Mouse (Mus musculus): ENCODE measurements at regions not wholly inside any gene's neighbourhood (a gene's known extent, or its start where the extent isn't known, plus 50 kb on each side); places are given as distances from the start of the nearest gene placed in this dataset.

- no peak overlapping the region for H3K27ac ChIP-seq
- H3K4me3 ChIP-seq (replicated peaks): no peak overlapping the region
- no peak overlapping the region for H3K9ac ChIP-seq
- no peaks in the 10 kb centered on the region for H3K36me3 ChIP-seq
- H3K9me3 ChIP-seq: no peaks in the 10 kb centered on the region
- 73% methylated on average over 5 of the region's 5 CpGs for WGBS
- ATAC-seq (ENCODE audit: insufficient read depth, low FRiP score, low read depth): no peak
- no peaks in the 10 kb centered on the region for H3K27me3 ChIP-seq (replicated peaks)
- H3K4me2 ChIP-seq: no peak overlapping the region
- H3K4me1 ChIP-seq: no peaks in the 10 kb centered on the region
These were observed 101.4 kb downstream of the Rnd3 start for GRCm38 (mm10) chr2:51047520-51047919.

- Histone ChIP-seq H3K4me3 (replicated peaks) (no peak overlapping the region), H3K9me3 (no peaks in the 10 kb centered on the region), H3K27ac (no peak overlapping the region), H3K36me3 (no peaks in the 10 kb centered on the region), H3K27me3 (replicated peaks) (no peaks in the 10 kb centered on the region), H3K4me2 (no peak overlapping the region), H3K4me1 (no peaks in the 10 kb centered on the region), H3K9ac (no peak overlapping the region)
- ATAC-seq (ENCODE audit: insufficient read depth, low FRiP score, low read depth): no peak
- WGBS: 91% methylated on average over 2 of the region's 2 CpGs
These were observed 103.3 kb downstream of the Rnd3 start for GRCm38 (mm10) chr2:51045626-51046025.

- WGBS: 59% methylated on average over 7 of the region's 7 CpGs
- no peak overlapping the region for H3K4me2 ChIP-seq
- no peak overlapping the region for H3K27ac ChIP-seq
- H3K4me1 ChIP-seq: no peaks in the 10 kb centered on the region
- no peaks in the 10 kb centered on the region for H3K36me3 ChIP-seq
- ATAC-seq (ENCODE audit: insufficient read depth, low FRiP score, low read depth): no peak
- no peaks in the 10 kb centered on the region for H3K27me3 ChIP-seq (replicated peaks)
- H3K4me3 ChIP-seq (replicated peaks): no peak overlapping the region
- H3K9ac ChIP-seq: no peak overlapping the region
- H3K9me3 ChIP-seq: no peaks in the 10 kb centered on the region
These were observed 107.8 kb downstream of the Rnd3 start for GRCm38 (mm10) chr2:51041101-51041500.

- Histone ChIP-seq H3K9me3 (no peaks in the 10 kb centered on the region), H3K4me2 (no peak overlapping the region), H3K4me1 (no peaks in the 10 kb centered on the region), H3K9ac (no peak overlapping the region), H3K27ac (no peak overlapping the region), H3K27me3 (replicated peaks) (no peaks in the 10 kb centered on the region), H3K4me3 (replicated peaks) (no peak overlapping the region), H3K36me3 (no peaks in the 10 kb centered on the region)
- 67% methylated on average over 6 of the region's 6 CpGs for WGBS
- no peak for ATAC-seq (ENCODE audit: insufficient read depth, low FRiP score, low read depth)
These were observed 110.2 kb downstream of the Rnd3 start for GRCm38 (mm10) chr2:51038685-51039084.

- H3K36me3 ChIP-seq: no peaks in the 10 kb centered on the region
- H3K4me1 ChIP-seq: no peaks in the 10 kb centered on the region
- H3K27ac ChIP-seq: no peak overlapping the region
- no peak overlapping the region for H3K4me2 ChIP-seq
- no peaks in the 10 kb centered on the region for H3K27me3 ChIP-seq (replicated peaks)
- H3K9ac ChIP-seq: no peak overlapping the region
- WGBS: 73% methylated on average over 5 of the region's 5 CpGs
- no peak overlapping the region for H3K4me3 ChIP-seq (replicated peaks)
- no peak for ATAC-seq (ENCODE audit: insufficient read depth, low FRiP score, low read depth)
- H3K9me3 ChIP-seq: no peaks in the 10 kb centered on the region
These were observed 111.9 kb downstream of the Rnd3 start for GRCm38 (mm10) chr2:51036995-51037394.

- no peaks in the 10 kb centered on the region for H3K27me3 ChIP-seq (replicated peaks)
- no peak overlapping the region for H3K9ac ChIP-seq
- no peaks in the 10 kb centered on the region for H3K36me3 ChIP-seq
- H3K4me3 ChIP-seq (replicated peaks): no peak overlapping the region
- WGBS: 70% methylated on average over 8 of the region's 8 CpGs
- no peak overlapping the region for H3K4me2 ChIP-seq
- H3K9me3 ChIP-seq: no peaks in the 10 kb centered on the region
- no peak for ATAC-seq (ENCODE audit: insufficient read depth, low FRiP score, low read depth)
- H3K4me1 ChIP-seq: no peaks in the 10 kb centered on the region
- H3K27ac ChIP-seq: no peak overlapping the region
These were observed 112.6 kb downstream of the Rnd3 start for GRCm38 (mm10) chr2:51036190-51036755.

- no peak overlapping the region for H3K4me3 ChIP-seq (replicated peaks)
- H3K27ac ChIP-seq: no peak overlapping the region
- no peak overlapping the region for H3K4me2 ChIP-seq
- 90% methylated on average over 7 of the region's 7 CpGs for WGBS
- H3K27me3 ChIP-seq (replicated peaks): no peaks in the 10 kb centered on the region
- no peaks in the 10 kb centered on the region for H3K9me3 ChIP-seq
- ATAC-seq (ENCODE audit: insufficient read depth, low FRiP score, low read depth): no peak
- no peaks in the 10 kb centered on the region for H3K4me1 ChIP-seq
- no peaks in the 10 kb centered on the region for H3K36me3 ChIP-seq
- H3K9ac ChIP-seq: no peak overlapping the region
These were observed 115.0 kb downstream of the Rnd3 start for GRCm38 (mm10) chr2:51033881-51034280.

- H3K27ac ChIP-seq: no peak overlapping the region
- ATAC-seq (ENCODE audit: insufficient read depth, low FRiP score, low read depth): no peak
- no peaks in the 10 kb centered on the region for H3K36me3 ChIP-seq
- no peaks in the 10 kb centered on the region for H3K4me1 ChIP-seq
- no peaks in the 10 kb centered on the region for H3K27me3 ChIP-seq (replicated peaks)
- H3K4me2 ChIP-seq: no peak overlapping the region
- H3K9ac ChIP-seq: no peak overlapping the region
- H3K9me3 ChIP-seq: no peaks in the 10 kb centered on the region
- H3K4me3 ChIP-seq (replicated peaks): no peak overlapping the region
- WGBS: 76% methylated on average over 2 of the region's 2 CpGs
These were observed 126.4 kb downstream of the Rnd3 start for GRCm38 (mm10) chr2:51022479-51022878.

- Histone ChIP-seq H3K4me2 (no peak overlapping the region), H3K27me3 (replicated peaks) (no peaks in the 10 kb centered on the region), H3K4me3 (replicated peaks) (no peak overlapping the region), H3K4me1 (peaks cover 8% of the 10 kb centered on the region; the same call in 1 of the 2 replicates), H3K36me3 (no peaks in the 10 kb centered on the region), H3K9ac (no peak overlapping the region), H3K9me3 (no peaks in the 10 kb centered on the region), H3K27ac (no peak overlapping the region)
- WGBS: 53% methylated on average over 5 of the region's 5 CpGs
- ATAC-seq (ENCODE audit: insufficient read depth, low FRiP score, low read depth): no peak
These were observed 132.8 kb downstream of the Rnd3 start for GRCm38 (mm10) chr2:51016129-51016402.

GRCm38 (mm10) chr2:51015360-51016128 is 133.4 kb downstream of the Rnd3 start:
- Histone ChIP-seq H3K27ac (no peak overlapping the region), H3K9me3 (no peaks in the 10 kb centered on the region)

GRCm38 (mm10) chr2:51014232-51014631 is 134.7 kb downstream of the Rnd3 start:
- no peaks in the 10 kb centered on the region for H3K36me3 ChIP-seq
- no peak for ATAC-seq (ENCODE audit: insufficient read depth, low FRiP score, low read depth)
- H3K9ac ChIP-seq: no peak overlapping the region
- H3K27ac ChIP-seq: no peak overlapping the region
- H3K9me3 ChIP-seq: no peaks in the 10 kb centered on the region
- H3K27me3 ChIP-seq (replicated peaks): no peaks in the 10 kb centered on the region
- H3K4me3 ChIP-seq (replicated peaks): no peak overlapping the region
- H3K4me1 ChIP-seq: peaks cover 8% of the 10 kb centered on the region; the same call in 1 of the 2 replicates
- no peak overlapping the region for H3K4me2 ChIP-seq

More at GRCm38 (mm10) chr2:51015360-51016128, 133.4 kb downstream of the Rnd3 start:
- Histone ChIP-seq H3K4me1 (peaks cover 8% of the 10 kb centered on the region; the same call in 1 of the 2 replicates), H3K36me3 (no peaks in the 10 kb centered on the region), H3K4me3 (replicated peaks) (no peak overlapping the region), H3K9ac (no peak overlapping the region), H3K27me3 (replicated peaks) (no peaks in the 10 kb centered on the region), H3K4me2 (no peak overlapping the region)
- WGBS: 33% methylated on average over 7 of the region's 7 CpGs
- ATAC-seq (ENCODE audit: insufficient read depth, low FRiP score, low read depth): no peak

GRCm38 (mm10) chr2:51013090-51013489 is 135.8 kb downstream of the Rnd3 start:
- Histone ChIP-seq H3K4me1 (peaks cover 8% of the 10 kb centered on the region; the same call in 1 of the 2 replicates), H3K27me3 (replicated peaks) (no peaks in the 10 kb centered on the region), H3K4me3 (replicated peaks) (no peak overlapping the region), H3K4me2 (no peak overlapping the region), H3K9ac (no peak overlapping the region), H3K9me3 (no peaks in the 10 kb centered on the region), H3K36me3 (no peaks in the 10 kb centered on the region), H3K27ac (no peak overlapping the region)
- no peak for ATAC-seq (ENCODE audit: insufficient read depth, low FRiP score, low read depth)
- 47% methylated on average over 2 of the region's 2 CpGs for WGBS

GRCm38 (mm10) chr2:51008251-51008533 is 140.7 kb downstream of the Rnd3 start:
- H3K27ac ChIP-seq: no peak overlapping the region
- H3K27me3 ChIP-seq (replicated peaks): no peaks in the 10 kb centered on the region
- H3K4me1 ChIP-seq: 0 out of 2 replicates have a peak, but pooled peaks cover 3% of the 10 kb centered on the region
- no peak overlapping the region for H3K4me3 ChIP-seq (replicated peaks)
- no peak for ATAC-seq (ENCODE audit: insufficient read depth, low FRiP score, low read depth)
- no peak overlapping the region for H3K4me2 ChIP-seq
- no peak overlapping the region for H3K9ac ChIP-seq
- no peaks in the 10 kb centered on the region for H3K36me3 ChIP-seq
- WGBS: 64% methylated on average over 2 of the region's 2 CpGs
- no peaks in the 10 kb centered on the region for H3K9me3 ChIP-seq
